Mouse (Mus musculus): ENCODE data around the gene Prpf38a.

Gene Prpf38a

GRCm38 (mm10) chr4:108578840-108579742 is at the start of gene Prpf38a, which contains the start of gene Orc1:
Prpf38a (minus strand) TSS chr4:108579336.
Orc1 (plus strand) TSS chr4:108579423.
- peak; percentile 100 for DNase-seq (ENCODE audit: low spot score)

GRCm38 (mm10) chr4:108627066-108627465 is 47.9 kb upstream of the Prpf38a start:
- DNase-seq (ENCODE audit: low spot score), result no peak

- DNase-seq (ENCODE audit: low spot score), result no peak
These were observed 42.4 kb upstream of the Prpf38a start for GRCm38 (mm10) chr4:108621504-108621903.

- no peak for DNase-seq (ENCODE audit: low spot score)
These were observed 41.4 kb upstream of the Prpf38a start for GRCm38 (mm10) chr4:108620536-108620935.

- peak; percentile 85 for DNase-seq (ENCODE audit: low spot score)
These were observed 40.6 kb upstream of the Prpf38a start, which contains the start of gene Cc2d1b for GRCm38 (mm10) chr4:108619587-108620341. Cc2d1b (plus strand) TSS chr4:108619940.

- DNase-seq (ENCODE audit: low spot score), result peak; percentile 47
These were observed 40.0 kb upstream of the Prpf38a start for GRCm38 (mm10) chr4:108619165-108619564.

- DNase-seq (ENCODE audit: low spot score), result no peak
These were observed 39.5 kb upstream of the Prpf38a start for GRCm38 (mm10) chr4:108618586-108618985.

GRCm38 (mm10) chr4:108610935-108611334 is 31.8 kb upstream of the Prpf38a start:
- no peak for DNase-seq (ENCODE audit: low spot score)

GRCm38 (mm10) chr4:108608651-108609050 is 29.5 kb upstream of the Prpf38a start:
- no peak for DNase-seq (ENCODE audit: low spot score)

- DNase-seq (ENCODE audit: low spot score), result no peak
These were observed 22.7 kb upstream of the Prpf38a start for GRCm38 (mm10) chr4:108601870-108602269.

- DNase-seq (ENCODE audit: low spot score), result no peak
These were observed 19.2 kb upstream of the Prpf38a start for GRCm38 (mm10) chr4:108598306-108598705.

GRCm38 (mm10) chr4:108595785-108596184 is 16.6 kb upstream of the Prpf38a start:
- DNase-seq (ENCODE audit: low spot score), result no peak

GRCm38 (mm10) chr4:108593376-108593775 is 14.2 kb upstream of the Prpf38a start:
- DNase-seq (ENCODE audit: low spot score), result no peak

- DNase-seq (ENCODE audit: low spot score), result no peak
These were observed 741 bp upstream of the Prpf38a start for GRCm38 (mm10) chr4:108579743-108580411.

GRCm38 (mm10) chr4:108572644-108573043 is 6.5 kb downstream of the Prpf38a start:
- DNase-seq (ENCODE audit: low spot score), result no peak

GRCm38 (mm10) chr4:108565026-108565425 is 14.1 kb downstream of the Prpf38a start:
- no peak for DNase-seq (ENCODE audit: low spot score)

- DNase-seq (ENCODE audit: low spot score), result no peak
These were observed 39.4 kb downstream of the Prpf38a start for GRCm38 (mm10) chr4:108539701-108540100.
